Mouse (Mus musculus) testis, adult 10 weeks (tissue): Measurements from ENCODE around the gene Rftn1. TPM values are rescaled to one million over a fixed set of nuclear protein-coding genes. Genes with fewer than 3 reads are reported as not detected.

Experiments
- polyA plus RNA-seq: library from polyadenylated mRNA; stranded (reverse); fragments of 350-450 nt; fragmentation: Illumina TruSeq; extraction: RNeasy Lipid Tissue Mini Kit (QIAGEN cat#74804); gene quantifications from one replicate; pipeline ENCODE4 v1.2.3, GENCODE M21; 2014; ENCODE audit warnings: low read depth, low replicate concordance

Rftn1 gene
- 0.80 TPM for polyA plus RNA-seq

DNA sequence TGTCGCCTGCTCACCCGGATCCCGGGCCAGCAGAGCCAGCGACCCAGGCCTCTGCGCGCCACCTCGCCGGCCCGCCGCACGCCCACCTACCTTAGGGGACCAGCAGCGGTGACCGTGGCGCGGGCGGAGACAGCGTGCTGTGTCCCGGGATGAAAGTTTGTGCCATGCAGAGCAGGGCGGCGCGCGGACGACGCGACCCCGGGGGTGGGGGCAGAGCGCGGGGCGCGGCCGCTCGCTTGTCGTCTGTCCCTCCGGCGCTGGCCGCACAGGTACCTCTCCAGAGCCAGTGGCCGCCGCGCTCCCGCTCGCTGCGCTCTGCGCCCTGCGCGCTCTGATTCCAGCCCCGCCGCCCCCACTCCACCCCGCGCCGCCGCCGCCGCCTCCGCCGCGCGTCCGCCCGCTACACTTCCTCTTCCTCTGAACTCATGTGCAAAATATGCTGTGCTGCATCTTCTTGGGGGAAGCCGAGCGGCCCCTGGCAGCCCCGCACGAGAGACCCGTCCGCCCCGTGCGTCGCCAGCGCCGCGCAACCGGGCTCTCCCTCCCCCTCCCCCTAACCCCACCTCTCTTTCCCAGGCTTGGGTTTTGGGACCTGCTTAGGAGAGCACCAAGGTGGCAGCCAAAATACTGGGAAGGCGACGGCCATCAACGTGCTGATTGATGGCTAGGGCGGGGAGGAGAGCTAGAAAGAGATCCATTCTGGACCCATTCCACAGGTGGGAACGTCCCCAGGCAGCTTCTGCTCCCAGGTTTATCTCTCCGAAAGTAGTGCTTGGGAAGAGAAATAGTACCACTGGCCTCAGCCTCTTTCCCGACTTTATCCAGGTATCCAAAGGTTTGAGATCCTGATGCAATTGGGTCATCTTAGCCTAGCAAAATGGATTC, at the start of gene Rftn1:
Gene Rftn1 (minus strand): TSS at position 544 of the 885 bp plus-strand sequence.

Other genes with a start within 250 kb of the Rftn1 start
- 418 TPM for gene Dazl, start 103.0 kb upstream of the Rftn1 start, polyA plus RNA-seq